Mouse (Mus musculus) lung, postnatal 0 days (tissue): ENCODE measurements at regions not wholly inside any gene's neighbourhood (a gene's known extent, or its start where the extent isn't known, plus 50 kb on each side); places are given as distances from the start of the nearest gene placed in this dataset.

Experiments used
- ATAC-seq: fragments of 200-750 bp; cut with Nextera tagmentation; 2 replicates; pipeline ENCODE4 v1.8.0; 2017; ENCODE audit warnings: moderate library complexity
- DNase-seq: peaks from one replicate; pipeline ENCODE4 v3.0.0-alpha.2; 2016; ENCODE audit warnings: low spot score
- H3K27ac ChIP-seq: fragments of 300-500 bp; sonication (generic); 2 replicates; pipeline ENCODE4 v1.5.1; 2014; ENCODE audit warnings: antibody characterized with exemption, mild to moderate bottlenecking, low read length, mixed read lengths
- H3K27me3 ChIP-seq: fragments of 300-500 bp; sonication (generic); replicated peaks from 2 replicates; pipeline ENCODE4 v1.6.1; 2014; ENCODE audit warnings: low read length, mixed read lengths; ENCODE audit not compliant: insufficient read depth
- H3K36me3 ChIP-seq: fragments of 300-500 bp; sonication (generic); 2 replicates; pipeline ENCODE4 v1.6.1; 2014; ENCODE audit warnings: low read length, mixed read lengths; ENCODE audit not compliant: insufficient read depth
- H3K4me1 ChIP-seq: fragments of 300-500 bp; sonication (generic); 2 replicates; pipeline ENCODE4 v1.6.1; 2014; ENCODE audit warnings: antibody characterized with exemption, low read depth, low read length, mixed read lengths; ENCODE audit not compliant: insufficient read depth
- H3K4me2 ChIP-seq: fragments of 300-500 bp; sonication (generic); replicated peaks from 2 replicates; pipeline ENCODE4 v1.6.1; 2014; ENCODE audit warnings: low read depth, mild to moderate bottlenecking, low read length, moderate library complexity, mixed read lengths
- H3K4me3 ChIP-seq: fragments of 300-500 bp; sonication (generic); 2 replicates; pipeline ENCODE4 v1.5.1; 2014; ENCODE audit warnings: low read depth, low read length
- H3K9ac ChIP-seq: fragments of 300-500 bp; sonication (generic); replicated peaks from 2 replicates; pipeline ENCODE4 v1.6.1; 2014; ENCODE audit warnings: low read depth, mild to moderate bottlenecking
- H3K9me3 ChIP-seq: fragments of 300-500 bp; sonication (generic); 2 replicates; pipeline ENCODE4 v1.6.1; 2016; ENCODE audit warnings: low read length, mixed read lengths
- CTCF ChIP-seq: IDR thresholded peaks from 2 replicates; pipeline ENCODE4 v1.5.1; 2016; ENCODE audit warnings: antibody characterized with exemption, mild to moderate bottlenecking
- EP300 ChIP-seq: IDR thresholded peaks from 2 replicates; pipeline ENCODE4 v1.6.1; 2016; ENCODE audit warnings: antibody characterized with exemption, mild to moderate bottlenecking, control low read depth
- WGBS: fragments of 180-500 bp; shearing (Covaris S2); extraction: QIAGEN DNeasy Blood & Tissue Kit; methylation state at CpG from one replicate; pipeline ENCODE4 v1.1.7; 2014; 5-methylcytosine and 5-hydroxymethylcytosine counted together

GRCm38 (mm10) chr3:50826424-50826819, 383.0 kb upstream of the Slc7a11 start:
- Histone ChIP-seq H3K36me3 (no peaks in the 10 kb centered on the region), H3K4me2 (no peak overlapping the region), H3K9ac (no peak overlapping the region), H3K27me3 (no peaks in the 10 kb centered on the region), H3K4me3 (no peak overlapping the region), H3K4me1 (no peaks in the 10 kb centered on the region), H3K9me3 (no peaks in the 10 kb centered on the region), H3K27ac (no peak overlapping the region)
- 80% methylated on average over 2 of the region's 2 CpGs for WGBS
- DNase-seq (no peak), ATAC-seq (no peak)
- TF ChIP-seq CTCF = no peak
- TF ChIP-seq EP300 = no peak

- Histone ChIP-seq H3K4me1 (no peaks in the 10 kb centered on the region), H3K9ac (no peak overlapping the region), H3K27ac (no peak overlapping the region), H3K27me3 (no peaks in the 10 kb centered on the region), H3K9me3 (no peaks in the 10 kb centered on the region), H3K4me2 (no peak overlapping the region), H3K4me3 (no peak overlapping the region), H3K36me3 (no peaks in the 10 kb centered on the region)
- no peak for ATAC-seq
- DNase-seq = no peak
- WGBS = 49% methylated on average over 3 of the region's 3 CpGs
- no peak for TF ChIP-seq CTCF
- TF ChIP-seq EP300 = no peak
Observed at GRCm38 (mm10) chr3:50829211-50829610, 385.8 kb upstream of the Slc7a11 start.

- Histone ChIP-seq H3K4me2 (no peak overlapping the region), H3K9me3 (no peaks in the 10 kb centered on the region), H3K27ac (no peak overlapping the region), H3K4me3 (no peak overlapping the region), H3K36me3 (no peaks in the 10 kb centered on the region), H3K9ac (no peak overlapping the region), H3K27me3 (no peaks in the 10 kb centered on the region), H3K4me1 (no peaks in the 10 kb centered on the region)
- ATAC-seq (no peak), DNase-seq (no peak)
- WGBS = 76% methylated on average over 6 of the region's 6 CpGs
- TF ChIP-seq CTCF (no peak), EP300 (no peak)
Observed at GRCm38 (mm10) chr3:50830446-50830845, 387.0 kb upstream of the Slc7a11 start.

GRCm38 (mm10) chr3:50830926-50831325, 387.5 kb upstream of the Slc7a11 start:
- Histone ChIP-seq H3K4me1 (no peaks in the 10 kb centered on the region), H3K9ac (no peak overlapping the region), H3K27me3 (no peaks in the 10 kb centered on the region), H3K9me3 (no peaks in the 10 kb centered on the region), H3K4me3 (no peak overlapping the region), H3K27ac (no peak overlapping the region), H3K36me3 (no peaks in the 10 kb centered on the region), H3K4me2 (no peak overlapping the region)
- no peak for TF ChIP-seq EP300
- TF ChIP-seq CTCF = no peak
- no peak for DNase-seq
- no peak for ATAC-seq
- 79% methylated on average over 9 of the region's 9 CpGs for WGBS

GRCm38 (mm10) chr3:50842216-50842615, 382.0 kb upstream of the Noct start:
- 44% methylated on average over 4 of the region's 4 CpGs for WGBS
- DNase-seq = no peak
- no peak overlapping the region for H3K9ac ChIP-seq
- ATAC-seq = no peak
- H3K4me1 ChIP-seq = no peaks in the 10 kb centered on the region
- no peak overlapping the region for H3K27ac ChIP-seq
- no peaks in the 10 kb centered on the region for H3K9me3 ChIP-seq
- TF ChIP-seq EP300 = no peak
- TF ChIP-seq CTCF = no peak
- no peaks in the 10 kb centered on the region for H3K27me3 ChIP-seq
- H3K36me3 ChIP-seq = no peaks in the 10 kb centered on the region
- H3K4me3 ChIP-seq = no peak overlapping the region
- no peak overlapping the region for H3K4me2 ChIP-seq

- H3K4me2 ChIP-seq = no peak overlapping the region
- no peak for ATAC-seq
Observed at GRCm38 (mm10) chr3:50844835-50845301, 379.4 kb upstream of the Noct start.

GRCm38 (mm10) chr3:50845311-50845710, 378.9 kb upstream of the Noct start:
- H3K27me3 ChIP-seq = no peaks in the 10 kb centered on the region
- H3K4me2 ChIP-seq = no peak overlapping the region
- no peaks in the 10 kb centered on the region for H3K9me3 ChIP-seq
- ATAC-seq (no peak), DNase-seq (no peak)
- WGBS = 83% methylated on average over 2 of the region's 2 CpGs
- H3K27ac ChIP-seq = no peak overlapping the region
- no peak overlapping the region for H3K4me3 ChIP-seq
- TF ChIP-seq EP300 (no peak), CTCF (no peak)
- no peaks in the 10 kb centered on the region for H3K36me3 ChIP-seq
- no peaks in the 10 kb centered on the region for H3K4me1 ChIP-seq
- no peak overlapping the region for H3K9ac ChIP-seq

More at GRCm38 (mm10) chr3:50844835-50845301, 379.4 kb upstream of the Noct start:
- no peak overlapping the region for H3K9ac ChIP-seq
- H3K36me3 ChIP-seq = no peaks in the 10 kb centered on the region
- H3K27me3 ChIP-seq = no peaks in the 10 kb centered on the region
- TF ChIP-seq CTCF (no peak), EP300 (no peak)
- H3K4me3 ChIP-seq = no peak overlapping the region
- no peaks in the 10 kb centered on the region for H3K9me3 ChIP-seq
- no peaks in the 10 kb centered on the region for H3K4me1 ChIP-seq
- no peak overlapping the region for H3K27ac ChIP-seq
- no peak for DNase-seq
- 74% methylated on average over 8 of the region's 8 CpGs for WGBS
